Mouse (Mus musculus): ENCODE measurements around the gene Art5.

- TF ChIP-seq POLR2A (IDR thresholded peaks at IDR 0.05; ENCODE audit: low read depth, low read length): no peak
- no peak for TF ChIP-seq CTCF (IDR thresholded peaks at IDR 0.05; ENCODE audit: borderline replicate concordance, insufficient read depth, low read length)
These were observed 23.1 kb upstream of the Art5 start for GRCm38 (mm10) chr7:102132395-102132794.
